Mouse (Mus musculus): ENCODE data around the gene Tnrc6c.

- TF ChIP-seq POLR2A (IDR thresholded peaks at IDR 0.05; ENCODE audit: low read depth, low read length) (no peak), CTCF (IDR thresholded peaks at IDR 0.05; ENCODE audit: borderline replicate concordance, insufficient read depth, low read length) (no peak)
These were observed 128.1 kb downstream of the Tnrc6c start, which contains the start of the genes Tmc8 and Tmc6 for GRCm38 (mm10) chr11:117781993-117782704.

Data from embryonic fibroblast, embryonic 13.5 days (primary cell).